In the genomic region with DNA sequence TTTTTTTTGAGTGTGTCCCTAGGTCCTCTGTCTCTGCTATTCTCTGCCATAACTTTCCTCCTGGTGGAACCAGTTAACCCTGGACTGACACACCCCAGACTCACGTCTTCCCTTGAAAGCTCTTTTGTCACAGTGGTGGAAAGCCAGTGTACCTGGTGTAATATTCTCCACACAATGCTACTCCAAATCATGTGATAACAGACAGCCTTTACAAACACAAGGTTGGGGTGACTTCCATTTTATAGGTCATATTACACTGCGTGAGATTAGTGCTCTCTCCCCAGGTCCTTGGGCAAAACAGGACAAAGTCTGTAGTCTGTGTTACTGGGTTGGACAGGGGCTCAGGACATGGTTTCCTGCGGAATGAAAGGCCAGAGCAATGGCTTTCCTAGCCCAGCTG, we compare ENCODE assay signal across 28 mouse cellular contexts.
"Had no signal": no experiment of that assay in that cellular context is flagged by ENCODE, and none has a peak within 500 bp of the region (broad histone marks: within the 10 kb centered on the region; RNA-seq: fewer than 3 reads in every experiment).

No protein-coding gene starts in this region.

- H3K4me1 ChIP-seq: embryonic facial prominence, embryonic 10.5 days; embryonic facial prominence, embryonic 12.5 days; embryonic facial prominence, embryonic 13.5 days; embryonic facial prominence, embryonic 15.5 days; forebrain, embryonic 10.5 days; forebrain, embryonic 12.5 days; forebrain, embryonic 13.5 days; forebrain, embryonic 15.5 days had no signal

- H3K9ac ChIP-seq: embryonic facial prominence, embryonic 12.5 days; embryonic facial prominence, embryonic 13.5 days; embryonic facial prominence, embryonic 15.5 days; forebrain, embryonic 12.5 days; forebrain, embryonic 13.5 days; forebrain, embryonic 15.5 days; forebrain, postnatal 0 days had no signal

- H3K4me3 ChIP-seq: embryonic facial prominence, embryonic 10.5 days; embryonic facial prominence, embryonic 12.5 days; embryonic facial prominence, embryonic 13.5 days; embryonic facial prominence, embryonic 15.5 days; erythroblast, embryonic 14.5 days; forebrain, embryonic 10.5 days; forebrain, embryonic 12.5 days; forebrain, embryonic 13.5 days; forebrain, embryonic 15.5 days; gastrocnemius, adult 2 months; heart, adult 2 months had no signal

- ATAC-seq: forebrain, embryonic 13.5 days; forebrain, embryonic 14.5 days; forebrain, embryonic 15.5 days; forebrain, embryonic 16.5 days; forebrain, postnatal 0 days had no signal

- DNase-seq: cerebellum, adult 2 months; cerebellum, adult 8-10 months; cerebellum, adult 9-10 months; cerebellum, adult 9-11 months; cerebellum, postnatal 10 days; cerebellum, postnatal 14 days; cerebellum, postnatal 25 days; cerebellum, postnatal 36 days; embryo, embryonic 11 days; forebrain, postnatal 0 days; gastrocnemius, adult 2 months; gastrocnemius, postnatal 10 days; gastrocnemius, postnatal 14 days; gastrocnemius, postnatal 25 days; gastrocnemius, postnatal 36 days; heart, adult 18-20 months; heart, adult 2 months had no signal

- H3K27ac ChIP-seq: embryonic facial prominence, embryonic 10.5 days; embryonic facial prominence, embryonic 12.5 days; embryonic facial prominence, embryonic 13.5 days; embryonic facial prominence, embryonic 15.5 days; forebrain, embryonic 10.5 days; forebrain, embryonic 12.5 days; forebrain, embryonic 13.5 days; forebrain, embryonic 15.5 days; gastrocnemius, adult 2 months; heart, adult 2 months had no signal

- H3K9me3 ChIP-seq: embryonic facial prominence, embryonic 10.5 days; embryonic facial prominence, embryonic 12.5 days; embryonic facial prominence, embryonic 13.5 days; embryonic facial prominence, embryonic 15.5 days; forebrain, embryonic 10.5 days; forebrain, embryonic 12.5 days; forebrain, embryonic 13.5 days; forebrain, embryonic 15.5 days had no signal

- H3K4me2 ChIP-seq: embryonic facial prominence, embryonic 12.5 days; embryonic facial prominence, embryonic 13.5 days; embryonic facial prominence, embryonic 15.5 days; forebrain, embryonic 12.5 days; forebrain, embryonic 13.5 days; forebrain, embryonic 15.5 days had no signal

- H3K27me3 ChIP-seq: embryonic facial prominence, embryonic 12.5 days; embryonic facial prominence, embryonic 13.5 days; embryonic facial prominence, embryonic 15.5 days; forebrain, embryonic 12.5 days; forebrain, embryonic 13.5 days; forebrain, embryonic 15.5 days had no signal

- H3K36me3 ChIP-seq: embryonic facial prominence, embryonic 12.5 days; embryonic facial prominence, embryonic 15.5 days; forebrain, embryonic 12.5 days; forebrain, embryonic 15.5 days had no signal
